Mouse (Mus musculus) MEL (cell line): ENCODE measurements around the gene Ccl3. TPM values are rescaled to one million over a fixed set of nuclear protein-coding genes. Genes with fewer than 3 reads are reported as not detected.

Experiments
- DNase-seq: peaks from one replicate; pipeline ENCODE4 v3.0.0; 2011; ENCODE audit warnings: low read depth, low spot score
- H3K27ac ChIP-seq: 2 replicates; pipeline ENCODE4 v1.5.1; 2012; ENCODE audit warnings: low read depth, mild to moderate bottlenecking, control low read depth, low read length, moderate library complexity; ENCODE audit not compliant: control insufficient read depth
- H3K27me3 ChIP-seq, 2 experiments: fragments of 150-350 bp in 1 of 2; sonication (generic) in 1 of 2; 2 replicates each; pipeline ENCODE4 v1.6.1; 2012; ENCODE audit warnings: low read length in 2 of 2, mild to moderate bottlenecking in 2 of 2, improper control_type of control experiment in 1 of 2, moderate library complexity in 1 of 2; ENCODE audit not compliant: insufficient read depth in 2 of 2, control insufficient read depth in 1 of 2
- H3K36me3 ChIP-seq, 2 experiments: 2 replicates each; pipeline ENCODE4 v1.6.1; 2012 to 2014; ENCODE audit warnings: low read length in 2 of 2, improper control_type of control experiment in 1 of 2, inconsistent platforms in 1 of 2, mild to moderate bottlenecking in 1 of 2; ENCODE audit not compliant: insufficient read depth in 2 of 2, control insufficient read depth in 1 of 2
- H3K4me1 ChIP-seq, 2 experiments: fragments of 150-350 bp in 1 of 2; sonication (generic) in 1 of 2; 2 replicates each; pipeline ENCODE4 v1.6.1; 2012; ENCODE audit warnings: low read length in 2 of 2, improper control_type of control experiment in 1 of 2, mild to moderate bottlenecking in 1 of 2; ENCODE audit not compliant: insufficient read depth in 2 of 2, control insufficient read depth in 1 of 2
- H3K4me3 ChIP-seq, 2 experiments: fragments of 150-350 bp in 1 of 2; sonication (generic) in 1 of 2; 2 replicates each; pipeline ENCODE4 v1.5.1; 2012; ENCODE audit warnings: low read depth in 2 of 2, low read length in 2 of 2, mild to moderate bottlenecking in 2 of 2, moderate library complexity in 2 of 2, control low read depth in 1 of 2, improper control_type of control experiment in 1 of 2; ENCODE audit not compliant: control insufficient read depth in 1 of 2, insufficient read depth in 1 of 2
- H3K79me2 ChIP-seq: 2 replicates; pipeline ENCODE4 v1.6.1; 2012; ENCODE audit warnings: mild to moderate bottlenecking, low read length, moderate library complexity; ENCODE audit not compliant: control insufficient read depth, poor library complexity, insufficient read depth
- H3K9ac ChIP-seq: 2 replicates; pipeline ENCODE4 v1.6.1; 2012; ENCODE audit warnings: low read depth, mild to moderate bottlenecking, control low read depth, low read length, moderate library complexity; ENCODE audit not compliant: control insufficient read depth, poor library complexity, severe bottlenecking
- H3K9me3 ChIP-seq: fragments of 150-350 bp; sonication (generic); replicated peaks from 2 replicates; pipeline ENCODE4 v1.6.1; 2012; ENCODE audit warnings: mild to moderate bottlenecking, low read length, improper control_type of control experiment, moderate library complexity; ENCODE audit not compliant: insufficient read depth
- BHLHE40 ChIP-seq: IDR thresholded peaks from 2 replicates; pipeline ENCODE4 v1.6.1; 2012; ENCODE audit warnings: low read depth, mild to moderate bottlenecking, inconsistent platforms, low read length, improper control_type of control experiment, borderline replicate concordance
- CHD1 ChIP-seq: IDR thresholded peaks from 2 replicates; pipeline ENCODE4 v1.6.1; 2012; ENCODE audit warnings: low read depth, mild to moderate bottlenecking, inconsistent platforms, low read length, improper control_type of control experiment
- CHD2 ChIP-seq: IDR thresholded peaks from 2 replicates; pipeline ENCODE4 v1.6.1; 2011; ENCODE audit warnings: low read length, improper control_type of control experiment
- CTCF ChIP-seq, 3 experiments: IDR thresholded peaks in 2 of 3; conservative IDR thresholded peaks in 1 of 3; 2 replicates each; pipeline ENCODE4 v1.5.1; 2011 to 2012; ENCODE audit warnings: low read length in 3 of 3, low read depth in 2 of 3, mild to moderate bottlenecking in 2 of 3, improper control_type of control experiment in 1 of 3, inconsistent platforms in 1 of 3, mixed read lengths in 1 of 3, moderate library complexity in 1 of 3; ENCODE audit not compliant: control insufficient read depth in 1 of 3, insufficient read depth in 1 of 3, poor library complexity in 1 of 3, severe bottlenecking in 1 of 3
- ELF1 ChIP-seq: IDR thresholded peaks from 2 replicates; pipeline ENCODE4 v1.6.1; 2014; ENCODE audit warnings: low read depth, mild to moderate bottlenecking, inconsistent platforms, low read length, improper control_type of control experiment, moderate library complexity
- JUND ChIP-seq: IDR thresholded peaks from 2 replicates; pipeline ENCODE4 v1.6.1; 2011; ENCODE audit warnings: low read depth, mild to moderate bottlenecking, improper control_type of control experiment, low read length
- KAT2A ChIP-seq: conservative IDR thresholded peaks from 2 replicates; pipeline ENCODE4 v1.6.1; 2012; ENCODE audit warnings: low read depth, low read length, improper control_type of control experiment, inconsistent platforms
- NELFE ChIP-seq: IDR thresholded peaks from 2 replicates; pipeline ENCODE4 v1.6.1; 2011; ENCODE audit warnings: low read depth, low read length, improper control_type of control experiment
- POLR2AphosphoS2 ChIP-seq: IDR thresholded peaks from 2 replicates; pipeline ENCODE4 v1.6.1; 2011; ENCODE audit warnings: low read length, improper control_type of control experiment
- RCOR1 ChIP-seq: IDR thresholded peaks from 2 replicates; pipeline ENCODE4 v1.6.1; 2012; ENCODE audit warnings: low read depth, mild to moderate bottlenecking, inconsistent platforms, low read length, improper control_type of control experiment
- SMC3 ChIP-seq: IDR thresholded peaks from 2 replicates; pipeline ENCODE4 v1.6.1; 2011; ENCODE audit warnings: low read depth, low read length, improper control_type of control experiment
- TAL1 ChIP-seq: IDR thresholded peaks from 2 replicates; pipeline ENCODE4 v1.6.1; 2012; ENCODE audit warnings: mild to moderate bottlenecking, inconsistent platforms, low read length, moderate library complexity, mixed read lengths
- USF1 ChIP-seq: IDR thresholded peaks from 2 replicates; pipeline ENCODE4 v1.6.1; 2014; ENCODE audit warnings: low read depth, mild to moderate bottlenecking, inconsistent platforms, low read length, improper control_type of control experiment, moderate library complexity
- USF2 ChIP-seq, 2 experiments: IDR thresholded peaks; 2 replicates each; pipeline ENCODE4 v1.6.1; 2011 to 2012; ENCODE audit warnings: improper control_type of control experiment in 2 of 2, low read length in 2 of 2, borderline replicate concordance in 1 of 2, inconsistent platforms in 1 of 2, low read depth in 1 of 2, mild to moderate bottlenecking in 1 of 2; ENCODE audit not compliant: insufficient read depth in 1 of 2
- ZC3H11A ChIP-seq: IDR thresholded peaks from 2 replicates; pipeline ENCODE4 v1.6.1; 2012; ENCODE audit warnings: low read depth, mild to moderate bottlenecking, inconsistent platforms, low read length, improper control_type of control experiment
- ZKSCAN1 ChIP-seq: IDR thresholded peaks from 2 replicates; pipeline ENCODE4 v1.6.1; 2012; ENCODE audit warnings: low read depth, mild to moderate bottlenecking, inconsistent platforms, low read length, improper control_type of control experiment, moderate library complexity
- polyA plus RNA-seq, 2 experiments: library from polyadenylated mRNA; stranded (reverse) in 1 of 2; unstranded in 1 of 2; fragments of >175 nt in 1 of 2; fragments of >200 nt in 1 of 2; gene quantifications; 2 replicates each; pipeline versions ENCODE4 v1.2.1 to v1.2.4; 2012; ENCODE audit warnings: low replicate concordance in 2 of 2, low read depth in 1 of 2; ENCODE audit not compliant: insufficient read length in 2 of 2, insufficient read depth in 1 of 2, missing spikeins in 1 of 2
- total RNA-seq: library from RNA; depleted of rRNA; stranded (reverse); fragments of 300-350 nt; gene quantifications from 2 replicates; pipeline ENCODE4 v1.2.3, GENCODE M21; 2012

Ccl3 gene
- total and polyA plus RNA-seq, 3 experiments = not detected

DNA sequence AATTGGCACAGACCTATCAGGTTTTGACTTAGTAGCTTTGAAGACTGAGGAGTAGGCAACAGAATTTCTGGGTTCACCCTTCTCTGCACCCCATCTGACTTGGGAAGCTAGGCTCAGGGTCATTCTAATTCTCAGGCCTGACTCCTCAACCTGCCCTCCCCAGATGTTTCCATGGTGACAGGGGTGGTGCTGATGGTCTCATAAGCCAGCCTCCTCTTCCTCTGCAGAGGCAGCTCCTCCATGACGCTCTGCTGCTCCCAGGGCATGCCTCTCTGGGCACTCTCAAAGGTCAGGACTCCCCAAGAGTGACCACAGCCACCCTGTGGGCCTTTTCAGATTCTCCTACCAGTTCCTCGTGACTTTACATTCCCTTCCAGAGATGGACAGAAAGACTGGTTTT, 10.2 kb downstream of the Ccl3 start:
- no peaks in the 10 kb centered on the region for H3K9me3 ChIP-seq
- H3K79me2 ChIP-seq = no peaks in the 10 kb centered on the region
- no peak overlapping the region for H3K4me3 ChIP-seq
- no peak overlapping the region for H3K27ac ChIP-seq
- peaks cover 0 to 12% of the 10 kb centered on the region in 2 experiments; a peak in 2 of 4 replicates for H3K36me3 ChIP-seq
- DNase-seq = no peak
- TF ChIP-seq KAT2A (no peak), USF2 (IDR thresholded peaks at IDR 0.05; ENCODE audit: borderline replicate concordance in 1 of 2, insufficient read depth in 1 of 2, low read depth in 1 of 2, low read length in 2 of 2) (no peak), RCOR1 (no peak)
- TF ChIP-seq, all 39 proteins: peak for 0
- Histone ChIP-seq H3K4me1 (peaks cover 4 to 9% of the 10 kb centered on the region in 2 experiments; a peak in 3 of 4 replicates), H3K27me3 (peaks cover 11 to 19% of the 10 kb centered on the region in 2 experiments), H3K9ac (no peak overlapping the region)

DNA sequence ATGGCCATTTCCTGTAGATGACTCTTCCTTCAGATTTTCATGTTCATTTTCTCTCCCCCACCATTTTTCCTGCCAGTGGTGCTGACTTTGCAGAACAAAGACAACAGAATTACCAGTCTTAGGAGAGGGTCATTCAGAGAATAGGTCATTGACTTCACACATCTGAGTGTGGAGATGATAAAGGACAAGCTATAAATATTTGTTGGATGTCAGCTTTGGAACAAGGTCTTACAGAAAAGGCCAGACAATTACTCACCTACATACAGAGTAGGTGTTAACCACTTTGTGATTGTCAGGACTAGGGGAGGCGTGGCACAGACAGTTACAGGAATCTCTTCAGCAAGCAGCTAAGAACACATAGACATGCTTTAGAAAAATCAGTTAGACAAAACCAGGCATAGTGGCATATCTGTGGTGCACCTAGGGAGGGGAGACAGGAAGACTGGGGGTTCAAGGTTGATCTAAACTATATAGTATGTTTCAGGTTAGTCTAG, 12.4 kb downstream of the Ccl3 start:
- DNase-seq = no peak
- TF ChIP-seq CHD1 = no peak
- Histone ChIP-seq H3K36me3 (peaks cover 0 to 12% of the 10 kb centered on the region in 2 experiments; a peak in 2 of 4 replicates), H3K4me1 (peaks cover 1 to 9% of the 10 kb centered on the region in 2 experiments; a peak in 3 of 4 replicates), H3K9ac (no peak overlapping the region), H3K4me3 (no peak overlapping the region), H3K9me3 (no peaks in the 10 kb centered on the region), H3K27me3 (peaks cover 18 to 31% of the 10 kb centered on the region in 2 experiments), H3K79me2 (no peaks in the 10 kb centered on the region), H3K27ac (no peak overlapping the region)

DNA sequence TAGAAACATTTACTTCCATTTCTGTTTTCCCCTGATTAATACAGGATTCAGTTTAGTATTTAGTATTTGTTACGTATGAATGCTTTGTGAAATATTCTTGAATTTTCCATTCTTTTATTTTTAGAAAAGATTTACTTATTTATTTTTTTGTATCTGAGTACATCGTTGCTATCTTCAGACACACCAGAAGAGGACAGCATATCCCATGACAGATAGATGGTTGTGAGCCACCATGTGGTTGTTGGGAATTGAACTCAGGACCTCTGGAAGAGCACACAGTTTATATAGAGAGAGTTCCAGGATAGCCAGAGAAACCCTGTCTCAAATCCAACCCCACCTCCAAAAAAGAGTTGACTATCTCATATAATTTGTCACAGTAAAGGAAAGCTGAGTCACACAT, 14.3 kb downstream of the Ccl3 start:
- Histone ChIP-seq H3K4me3 (no peak overlapping the region), H3K4me1 (no peaks in the 10 kb centered on the region), H3K27ac (no peak overlapping the region), H3K9me3 (no peaks in the 10 kb centered on the region), H3K36me3 (no peaks in the 10 kb centered on the region), H3K27me3 (peaks cover 26 to 37% of the 10 kb centered on the region in 2 experiments), H3K9ac (no peak overlapping the region), H3K79me2 (no peaks in the 10 kb centered on the region)
- 0 out of 6 replicates have a peak, but pooled peaks of 1 of the 3 experiments have one; percentile 8 for TF ChIP-seq CTCF (IDR thresholded peaks at IDR 0.05 in 2 of 3, conservative IDR thresholded peaks at IDR 0.05 in 1 of 3; ENCODE audit: control insufficient read depth in 1 of 3, insufficient read depth in 1 of 3, low read depth in 2 of 3, low read length in 3 of 3, poor library complexity in 1 of 3, severe bottlenecking in 1 of 3)
- no peak for TF ChIP-seq SMC3
- no peak for DNase-seq

DNA sequence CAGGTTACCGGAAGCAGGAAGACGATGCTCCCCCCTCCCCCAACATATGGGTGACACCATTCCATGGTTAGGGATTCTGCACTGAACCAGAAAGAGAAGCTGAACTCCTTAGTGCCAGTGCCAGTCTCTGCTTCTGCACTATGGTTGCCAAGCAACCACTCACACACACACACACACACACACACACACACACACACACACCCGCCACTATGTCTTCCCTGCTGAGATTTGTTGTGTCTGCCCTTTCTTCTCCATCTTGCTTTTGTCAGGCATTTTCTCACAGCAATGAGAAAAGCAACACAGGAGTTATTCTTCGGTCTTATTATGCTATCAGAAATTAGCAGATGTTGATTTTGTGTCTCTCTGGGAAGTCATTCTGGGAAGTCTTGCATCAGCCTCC, 14.7 kb downstream of the Ccl3 start:
- TF ChIP-seq ZKSCAN1 = no peak
- TF ChIP-seq ELF1 = no peak
- TF ChIP-seq CHD2 = no peak
- TF ChIP-seq ZC3H11A = no peak
- no peak for TF ChIP-seq KAT2A
- no peak for TF ChIP-seq USF1
- TF ChIP-seq BHLHE40 = no peak
- no peak for TF ChIP-seq POLR2AphosphoS2
- no peak for TF ChIP-seq RCOR1
- TF ChIP-seq CHD1 = no peak
- TF ChIP-seq NELFE = no peak
- no peak for TF ChIP-seq JUND
- TF ChIP-seq TAL1 = no peak
- TF ChIP-seq, all 39 proteins: peak for 0
- H3K79me2 ChIP-seq = no peaks in the 10 kb centered on the region
- no peak overlapping the region for H3K27ac ChIP-seq
- no peak for DNase-seq
- H3K9ac ChIP-seq = no peak overlapping the region
- no peaks in the 10 kb centered on the region for H3K36me3 ChIP-seq
- no peak overlapping the region for H3K4me3 ChIP-seq
- peaks cover 27 to 38% of the 10 kb centered on the region in 2 experiments for H3K27me3 ChIP-seq
- H3K4me1 ChIP-seq = no peaks in the 10 kb centered on the region
- no peaks in the 10 kb centered on the region for H3K9me3 ChIP-seq
